Mouse (Mus musculus) cortical plate, adult 2 months (tissue): Measurements from ENCODE around the gene Fbxl16.

Experiments used
- CTCF ChIP-seq: fragments of 200-500 bp; IDR thresholded peaks from 2 replicates; pipeline ENCODE4 v1.5.1; 2011; ENCODE audit warnings: mild to moderate bottlenecking, control low read depth, low read length; ENCODE audit not compliant: insufficient read depth; ENCODE audit errors: extremely low read depth
- POLR2A ChIP-seq: fragments of 200-500 bp; IDR thresholded peaks from 2 replicates; pipeline ENCODE4 v1.6.1; 2011; ENCODE audit warnings: mild to moderate bottlenecking, low read length, control low read depth; ENCODE audit not compliant: insufficient read depth; ENCODE audit errors: extremely low read depth

DNA sequence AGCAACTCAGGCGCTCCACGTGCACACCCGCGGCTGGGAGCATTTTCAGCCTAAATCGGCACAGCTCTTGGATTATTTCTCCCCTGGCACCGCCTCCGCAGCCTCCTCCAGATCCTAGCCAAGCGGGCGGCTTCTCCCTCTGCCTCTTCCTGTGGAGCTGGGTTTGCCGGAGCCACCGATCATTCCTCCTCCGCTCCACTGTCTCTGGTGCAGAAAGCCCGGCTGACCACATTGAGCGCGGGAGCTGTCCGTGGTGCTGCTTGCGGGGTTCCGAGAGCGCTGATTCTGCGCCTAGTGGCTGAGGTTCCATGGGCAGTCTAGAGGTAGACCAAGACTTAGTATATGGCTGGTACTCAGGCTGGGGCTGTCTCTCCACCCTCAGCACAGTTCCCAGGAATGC, 4.6 kb downstream of the Fbxl16 start:
- peak; percentile 32 for TF ChIP-seq CTCF
- TF ChIP-seq POLR2A = peak; percentile 56; the same call in 1 of the 2 replicates
